Mouse (Mus musculus) small intestine, adult 2 months (tissue): Measurements from ENCODE around the gene Itgb1. TPM values are rescaled to one million over a fixed set of nuclear protein-coding genes. Genes with fewer than 3 reads are reported as not detected.
A peak's percentile ranks its signal among the peaks of the same experiment; 100 is the strongest.

Experiments used
- H3K27ac ChIP-seq: fragments of 200-500 bp; 2 replicates; pipeline ENCODE4 v1.5.1; 2012; ENCODE audit warnings: low read depth, low read length, control low read depth, inconsistent platforms; ENCODE audit not compliant: insufficient read depth
- H3K27me3 ChIP-seq: fragments of 200-500 bp; 2 replicates; pipeline ENCODE4 v1.6.1; 2012; ENCODE audit warnings: mild to moderate bottlenecking, moderate library complexity, low read length, inconsistent platforms; ENCODE audit not compliant: control insufficient read depth, insufficient read depth
- H3K36me3 ChIP-seq: fragments of 200-500 bp; 2 replicates; pipeline ENCODE4 v1.6.1; 2012; ENCODE audit warnings: mild to moderate bottlenecking, low read length, control low read depth, inconsistent platforms; ENCODE audit not compliant: control insufficient read depth, insufficient read depth
- H3K4me1 ChIP-seq: fragments of 200-500 bp; 2 replicates; pipeline ENCODE4 v1.6.1; 2012; ENCODE audit warnings: low read length, inconsistent platforms, mixed read lengths; ENCODE audit not compliant: control insufficient read depth, insufficient read depth, insufficient read length
- H3K4me3 ChIP-seq: fragments of 200-500 bp; 2 replicates; pipeline ENCODE4 v1.5.1; 2012; ENCODE audit warnings: low read depth, mild to moderate bottlenecking, control low read depth, inconsistent platforms, low read length, moderate library complexity
- CTCF ChIP-seq: fragments of 200-500 bp; IDR thresholded peaks from 2 replicates; pipeline ENCODE4 v1.5.1; 2012; ENCODE audit warnings: low read depth, mild to moderate bottlenecking, control low read depth, inconsistent platforms, low read length, moderate library complexity, mixed read lengths; ENCODE audit not compliant: insufficient replicate concordance, insufficient read length; ENCODE audit errors: extremely low read depth
- POLR2A ChIP-seq: fragments of 200-500 bp; IDR thresholded peaks from 2 replicates; pipeline ENCODE4 v1.6.1; 2012; ENCODE audit warnings: low read depth, mild to moderate bottlenecking, control low read depth, inconsistent platforms, low read length, moderate library complexity
- WGBS: fragments of 180-500 bp; shearing (Covaris S2); methylation state at CpG from one replicate; pipeline ENCODE4 v1.1.7; 2018; 5-methylcytosine and 5-hydroxymethylcytosine counted together
- polyA plus RNA-seq: library from polyadenylated mRNA; depleted of rRNA; stranded (reverse); fragments of >200 nt; gene quantifications from 2 replicates; pipeline ENCODE4 v1.2.3, GENCODE M21; 2012

Itgb1 gene
- polyA plus RNA-seq, 1 experiment = 17.8 TPM

DNA sequence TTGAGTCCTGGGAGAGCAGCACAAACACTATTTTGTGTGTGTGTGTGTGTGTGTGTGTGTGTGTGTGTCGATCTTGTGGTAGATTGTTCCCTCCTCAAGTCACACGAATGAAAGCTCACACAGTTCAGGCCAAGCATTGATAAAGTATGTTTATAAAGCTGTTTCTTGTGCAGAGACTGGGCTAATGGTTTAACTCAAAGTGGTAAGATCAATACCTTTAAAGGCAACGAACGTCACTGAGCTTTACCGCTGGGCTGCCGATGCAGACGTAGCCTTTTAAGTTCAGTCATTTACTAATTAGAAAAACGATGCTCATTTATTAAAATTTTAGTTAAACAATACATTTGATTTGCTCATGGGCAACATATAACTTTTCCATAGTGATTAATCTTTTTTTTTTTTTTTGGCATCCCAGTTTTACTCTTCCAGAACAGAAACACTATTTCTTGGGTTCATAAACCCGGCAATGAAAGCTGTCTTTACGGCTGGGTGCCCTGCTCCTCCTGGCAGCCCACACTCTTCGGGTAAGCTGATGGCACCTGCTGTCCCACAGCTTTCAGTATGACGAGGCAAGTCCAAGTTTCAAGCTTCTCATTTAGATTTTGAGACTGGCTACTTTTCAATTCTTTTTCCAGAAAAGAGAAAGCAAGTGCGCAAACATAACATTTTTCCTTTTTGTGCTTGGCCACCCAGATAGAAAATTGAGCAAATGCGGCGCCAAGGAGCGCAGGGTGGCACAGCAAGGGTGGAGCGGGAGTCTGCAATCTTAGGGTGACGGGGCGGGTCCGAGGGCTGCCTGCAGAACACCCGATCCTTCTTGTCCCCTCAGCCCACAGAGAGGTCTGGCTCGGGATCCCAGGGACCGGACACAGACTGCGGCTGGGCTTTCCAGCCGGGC lies 596 bp upstream of the Itgb1 start:
- TF ChIP-seq POLR2A (no peak), CTCF (no peak)
- peaks cover 7% of the 10 kb centered on the region; the same call in 1 of the 2 replicates for H3K4me1 ChIP-seq
- 6% methylated on average over 25 of the region's 25 CpGs for WGBS

DNA sequence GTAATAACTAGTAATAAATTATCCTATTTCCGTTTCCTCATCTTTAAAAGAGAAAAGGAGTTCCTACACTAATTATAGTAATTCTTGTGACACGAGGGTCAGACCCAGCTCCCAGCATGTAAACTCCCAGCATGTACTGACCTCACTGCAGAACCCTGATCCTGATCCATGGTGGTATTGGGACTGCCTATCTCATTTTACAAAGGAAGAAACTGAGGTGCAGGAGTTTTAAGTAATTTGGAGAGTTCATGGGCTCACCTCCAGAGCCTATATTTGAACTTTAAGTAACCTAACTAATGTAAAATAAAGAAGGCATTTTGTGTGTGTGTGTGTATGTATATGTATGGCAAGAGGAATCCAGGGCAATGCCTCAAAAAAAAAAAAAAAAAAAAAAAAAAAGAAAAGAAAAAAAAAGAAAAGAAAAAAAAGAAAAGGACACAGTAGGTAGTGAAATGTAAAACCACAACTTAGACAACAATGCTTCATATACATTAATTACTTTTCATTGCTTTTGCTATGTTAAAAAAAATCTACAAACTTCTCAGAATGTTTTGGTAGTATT lies 1.1 kb downstream of the Itgb1 start:
- Histone ChIP-seq H3K27me3 (no peaks in the 10 kb centered on the region), H3K4me3 (peak overlapping the region; percentile 99), H3K36me3 (no peaks in the 10 kb centered on the region), H3K4me1 (peaks cover 10% of the 10 kb centered on the region; the same call in 1 of the 2 replicates), H3K27ac (peak overlapping the region; percentile 93)
- TF ChIP-seq CTCF = no peak
- TF ChIP-seq POLR2A = no peak
- 0% methylated on average over 2 of the region's 2 CpGs for WGBS

More for the DNA sequence above, 596 bp upstream of the Itgb1 start:
- Histone ChIP-seq H3K36me3 (no peaks in the 10 kb centered on the region), H3K4me3 (peak overlapping the region; percentile 99), H3K27me3 (no peaks in the 10 kb centered on the region), H3K27ac (peak overlapping the region; percentile 95)

DNA sequence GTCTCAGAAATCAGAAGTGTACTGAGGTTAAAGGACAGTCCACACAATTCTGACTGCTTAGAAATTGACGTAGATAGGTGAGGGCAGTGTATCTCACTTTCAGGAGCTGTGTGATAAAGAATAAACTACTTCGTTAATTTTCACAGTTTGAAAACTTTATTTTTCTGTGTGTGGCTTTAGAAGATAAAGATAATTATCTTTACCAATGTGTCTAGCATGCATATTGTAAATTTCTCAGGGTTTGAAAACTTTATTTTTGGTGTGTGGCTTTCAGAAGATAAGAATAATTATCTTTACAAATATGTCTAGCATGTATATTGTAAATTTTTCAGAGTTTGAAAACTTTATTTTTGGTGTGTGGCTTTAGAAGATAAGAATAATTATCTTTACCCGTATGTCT lies 3.2 kb downstream of the Itgb1 start:
- H3K36me3 ChIP-seq = no peaks in the 10 kb centered on the region
- H3K4me3 ChIP-seq = no peak overlapping the region
- TF ChIP-seq POLR2A = no peak
- TF ChIP-seq CTCF = no peak
- 37% methylated on average over 3 of the region's 3 CpGs for WGBS
- H3K4me1 ChIP-seq = peaks cover 10% of the 10 kb centered on the region; the same call in 1 of the 2 replicates
- no peaks in the 10 kb centered on the region for H3K27me3 ChIP-seq
- no peak overlapping the region for H3K27ac ChIP-seq

DNA sequence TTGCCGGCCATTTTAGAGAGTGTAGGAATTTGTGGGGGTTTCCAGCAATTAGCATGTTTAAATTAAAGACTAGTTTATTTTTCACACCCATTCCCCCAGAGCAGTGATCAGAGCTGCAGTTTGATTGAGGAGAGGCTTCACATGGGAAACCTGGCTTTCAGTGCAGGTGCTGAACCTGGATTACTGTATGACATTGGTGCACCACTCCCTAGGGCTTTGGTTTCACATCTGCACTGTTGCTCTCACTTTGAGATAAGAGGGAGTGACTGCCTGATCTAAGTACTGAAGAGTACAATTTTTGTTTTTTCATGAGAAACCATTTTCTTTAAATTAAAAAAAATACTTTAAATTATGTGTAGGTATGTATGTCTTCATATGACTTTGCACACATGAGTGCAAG lies 4.6 kb downstream of the Itgb1 start:
- Histone ChIP-seq H3K27ac (peak overlapping the region; percentile 41; the same call in 1 of the 2 replicates), H3K4me3 (no peak overlapping the region), H3K36me3 (no peaks in the 10 kb centered on the region), H3K27me3 (no peaks in the 10 kb centered on the region), H3K4me1 (peaks cover 10% of the 10 kb centered on the region; the same call in 1 of the 2 replicates)
- 30% methylated on average over 1 of the region's 1 CpGs for WGBS
- no peak for TF ChIP-seq POLR2A
- TF ChIP-seq CTCF = no peak

DNA sequence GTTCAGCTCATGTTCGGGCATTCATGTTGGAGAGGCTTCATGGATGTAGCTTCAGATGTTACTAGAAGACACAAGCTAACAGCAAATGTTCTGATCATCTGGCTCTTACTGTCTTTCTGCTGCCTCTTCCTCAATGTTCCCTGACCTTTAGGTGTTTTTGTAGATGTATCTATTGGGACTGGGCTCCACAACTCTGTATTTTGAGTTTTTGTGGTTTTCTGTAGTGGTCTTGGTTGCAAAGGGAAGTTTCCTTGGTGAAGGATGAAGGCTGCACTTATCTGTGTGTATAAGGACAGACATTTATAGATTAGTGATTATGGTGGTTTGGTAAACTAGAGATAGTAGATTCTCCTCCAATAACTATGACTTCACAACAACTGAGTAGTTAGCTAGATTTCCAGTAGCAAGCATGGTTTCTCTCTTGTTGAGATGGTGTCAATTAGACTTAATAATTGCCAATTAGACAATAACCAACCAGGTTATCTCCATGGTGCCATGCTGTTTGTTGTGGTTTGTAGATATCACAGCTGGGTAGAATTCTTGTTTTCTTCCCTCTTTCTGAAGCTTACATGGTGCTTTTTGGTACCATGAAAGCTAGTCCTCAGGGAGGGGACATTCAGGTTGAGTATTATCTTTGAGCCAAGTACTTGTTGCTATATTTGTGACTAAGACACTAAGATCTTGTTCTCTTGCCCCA lies 11.4 kb downstream of the Itgb1 start:
- Histone ChIP-seq H3K4me1 (peaks cover 6% of the 10 kb centered on the region; the same call in 1 of the 2 replicates), H3K27me3 (no peaks in the 10 kb centered on the region), H3K4me3 (no peak overlapping the region), H3K36me3 (no peaks in the 10 kb centered on the region), H3K27ac (no peak overlapping the region)
- 78% methylated on average over 1 of the region's 1 CpGs for WGBS
- no peak for TF ChIP-seq POLR2A
- no peak for TF ChIP-seq CTCF

DNA sequence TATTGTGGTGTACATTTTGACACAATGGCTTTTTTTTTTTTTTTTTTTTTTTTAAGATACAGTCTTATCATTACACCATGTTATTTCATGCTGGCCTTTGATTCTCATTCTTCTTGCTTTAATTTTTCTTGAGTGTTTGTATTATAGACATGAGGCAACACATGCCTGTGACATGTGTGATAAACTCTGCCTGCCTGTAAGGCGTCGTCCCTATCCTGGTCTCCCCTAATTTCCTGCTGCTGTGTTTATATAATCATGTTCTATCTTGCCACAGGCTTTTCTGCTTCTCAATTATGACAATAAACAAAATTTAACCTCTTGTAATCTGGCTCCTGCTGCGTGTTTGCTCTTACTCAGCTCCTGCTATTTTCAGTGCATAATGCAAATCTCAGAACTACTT lies 12.5 kb downstream of the Itgb1 start:
- TF ChIP-seq POLR2A = no peak
- peaks cover 8% of the 10 kb centered on the region; the same call in 1 of the 2 replicates for H3K4me1 ChIP-seq
- no peaks in the 10 kb centered on the region for H3K36me3 ChIP-seq
- H3K27me3 ChIP-seq = no peaks in the 10 kb centered on the region
- no peak overlapping the region for H3K4me3 ChIP-seq
- H3K27ac ChIP-seq = no peak overlapping the region
- WGBS = 30% methylated on average over 3 of the region's 3 CpGs

DNA sequence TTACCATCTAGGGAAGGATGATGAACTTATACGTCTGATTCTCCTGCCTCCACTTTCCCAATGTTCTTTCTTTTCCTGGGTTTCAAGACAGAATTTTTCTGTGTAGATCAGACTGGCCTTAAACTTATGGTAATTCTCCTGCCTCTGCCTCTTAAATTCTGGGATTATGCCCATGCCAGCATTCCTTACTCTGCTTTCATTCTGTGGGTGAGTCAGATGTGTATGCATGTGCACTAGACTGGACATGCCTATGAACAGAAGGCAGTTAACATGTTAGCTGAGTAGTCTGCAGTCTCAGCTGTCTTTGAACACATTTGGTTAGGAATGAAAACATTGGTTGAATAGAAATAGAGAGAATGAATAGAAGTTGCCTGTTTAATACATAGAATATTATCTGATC lies 18.9 kb downstream of the Itgb1 start:
- 82% methylated on average over 1 of the region's 1 CpGs for WGBS
- H3K27me3 ChIP-seq = no peaks in the 10 kb centered on the region
- TF ChIP-seq CTCF (no peak), POLR2A (no peak)

More for the DNA sequence above, 18.9 kb downstream of the Itgb1 start:
- peaks cover 11% of the 10 kb centered on the region; the same call in 1 of the 2 replicates for H3K4me1 ChIP-seq
- no peak overlapping the region for H3K4me3 ChIP-seq
- H3K27ac ChIP-seq = no peak overlapping the region
- peaks cover 7% of the 10 kb centered on the region for H3K36me3 ChIP-seq
